Mouse (Mus musculus) spleen, postnatal 10 days (tissue): Measurements from ENCODE around the gene Tmem231.

Experiments used
- DNase-seq, 2 experiments: peaks; one replicate each; pipeline ENCODE4 v3.0.0; 2021 to 2022; ENCODE audit warnings: low spot score in 2 of 2

Tmem231 gene

GRCm38 (mm10) chr8:111865130-111865852, 68.4 kb downstream of the Tmem231 start:
- DNase-seq: no peak

DNA sequence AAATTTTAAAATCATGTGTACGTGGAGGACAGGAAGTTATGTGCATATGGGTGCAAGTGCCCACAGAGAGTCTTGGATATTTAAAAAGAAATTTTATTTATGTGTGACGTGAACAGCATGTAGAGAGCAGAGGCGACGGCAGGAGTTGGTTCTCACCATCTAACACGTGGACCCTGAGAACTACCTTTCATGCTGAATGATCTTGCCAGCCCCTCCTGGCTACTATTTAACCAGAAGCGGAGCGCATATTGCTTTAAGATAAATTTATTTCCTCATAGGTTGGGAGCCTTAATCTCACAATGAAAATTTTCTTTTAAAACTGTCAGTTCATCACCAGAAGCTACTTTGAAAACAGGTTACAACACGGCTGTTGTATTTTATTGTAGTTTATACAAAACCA, 69.0 kb downstream of the Tmem231 start:
- DNase-seq: no peak

GRCm38 (mm10) chr8:111863280-111863679, 70.4 kb downstream of the Tmem231 start:
- no peak for DNase-seq
